ENCODE assay signal across 9 mouse cellular contexts in genomic region chr17:32025386-32025785, GRCm38 (mm10). TPM values are rescaled to one million over a fixed set of nuclear protein-coding genes. Genes with fewer than 3 reads are reported as not detected.
A peak's percentile ranks its signal among the peaks of the same experiment; 100 is the strongest.
DNase-seq lines count a peak whose midpoint lies in the region; ATAC-seq and TF ChIP-seq lines count a peak whose summit lies in the region.
"Had no signal": no experiment of that assay in that cellular context is flagged by ENCODE, and none has a peak within 500 bp of the region (broad histone marks: within the 10 kb centered on the region; RNA-seq: fewer than 3 reads in every experiment).

No protein-coding gene starts in this region.

- no peak; the same call in 1 of the 2 replicates for TF ChIP-seq CTCF in heart, adult 2 months (IDR thresholded peaks at IDR 0.05)
- peak; percentile 81 for TF ChIP-seq CTCF in liver, embryonic 14.5 days (IDR thresholded peaks at IDR 0.05; ENCODE audit: low read depth)

- WGBS in heart, adult 2 months: 12% methylated on average over 2 of the region's 2 CpGs
- 5% methylated on average over 2 of the region's 2 CpGs for WGBS in kidney, embryonic 14.5 days
- 9% methylated on average over 2 of the region's 2 CpGs for WGBS in liver, embryonic 14.5 days (ENCODE audit: insufficient replicate concordance)
- 9% methylated on average over 2 of the region's 2 CpGs for WGBS in neural tube, embryonic 15.5 days

- peak; percentile 97 for TF ChIP-seq EP300 in heart, adult 2 months (IDR thresholded peaks at IDR 0.05; ENCODE audit: insufficient read depth, low read depth, low read length)
- TF ChIP-seq EP300 in liver, embryonic 14.5 days (IDR thresholded peaks at IDR 0.05; ENCODE audit: low read depth): no peak

- TF ChIP-seq POLR2A in heart, adult 2 months (IDR thresholded peaks at IDR 0.05; ENCODE audit: insufficient read depth, low read depth, low read length): no peak

- no peaks in the 10 kb centered on the region for H3K27me3 ChIP-seq in heart, adult 2 months (ENCODE audit: control insufficient read depth, insufficient read depth, low read length)
- H3K27me3 ChIP-seq in kidney, embryonic 14.5 days (ENCODE audit: control insufficient read depth, insufficient read depth, low read length): no peaks in the 10 kb centered on the region
- H3K27me3 ChIP-seq in liver, embryonic 14.5 days (ENCODE audit: control insufficient read depth, insufficient read depth, low read length): no peaks in the 10 kb centered on the region
- H3K27me3 ChIP-seq in neural tube, embryonic 15.5 days (replicated peaks): no peaks in the 10 kb centered on the region

- no peaks in the 10 kb centered on the region for H3K9me3 ChIP-seq in kidney, embryonic 14.5 days (ENCODE audit: control insufficient read depth, low read length)
- no peaks in the 10 kb centered on the region for H3K9me3 ChIP-seq in liver, embryonic 14.5 days (ENCODE audit: control insufficient read depth, low read length)
- no peaks in the 10 kb centered on the region for H3K9me3 ChIP-seq in neural tube, embryonic 15.5 days (replicated peaks)

- H3K9ac ChIP-seq in heart, adult 2 months (ENCODE audit: low read depth, low read length): no peak overlapping the region
- H3K9ac ChIP-seq in kidney, embryonic 14.5 days (ENCODE audit: low read depth, low read length): no peak overlapping the region
- no peak overlapping the region for H3K9ac ChIP-seq in liver, embryonic 14.5 days (replicated peaks)
- H3K9ac ChIP-seq in neural tube, embryonic 15.5 days (replicated peaks): no peak overlapping the region

- no peak overlapping the region for H3K4me2 ChIP-seq in kidney, embryonic 14.5 days (replicated peaks; ENCODE audit: low read depth, low read length)
- no peak overlapping the region for H3K4me2 ChIP-seq in liver, embryonic 14.5 days (ENCODE audit: low read depth)
- H3K4me2 ChIP-seq in neural tube, embryonic 15.5 days: no peak overlapping the region

- no peak overlapping the region for H3K4me3 ChIP-seq in heart, adult 2 months
- no peak overlapping the region for H3K4me3 ChIP-seq in kidney, embryonic 14.5 days (ENCODE audit: low read length)
- H3K4me3 ChIP-seq in liver, embryonic 14.5 days (ENCODE audit: insufficient read depth in 1 of 2, low read depth in 2 of 2, low read length in 2 of 2): no peak overlapping the region
- no peak overlapping the region for H3K4me3 ChIP-seq in neural tube, embryonic 15.5 days (replicated peaks)
- H3K4me3 ChIP-seq: erythroblast, embryonic 14.5 days had no signal

- peak; percentile 65 for DNase-seq in A20 (ENCODE audit: low read depth, low spot score)
- DNase-seq in Muller cell, postnatal 12 days (ENCODE audit: inconsistent ontology term): peak; percentile 54
- peak; percentile 88 for DNase-seq in embryo, embryonic 10.5 days (ENCODE audit: low spot score)
- DNase-seq in heart, adult 2 months: peak; percentile 68 to 73
- no peak for DNase-seq in liver, embryonic 14.5 days (ENCODE audit: low read depth in 3 of 3, low spot score in 3 of 3)
- DNase-seq in testis, postnatal 14 days (ENCODE audit: low spot score): peak; percentile 24

- intact Hi-C loops in heart, adult 2 months (cut with DNase I): loop anchor here (1.0 to 2.0 kb wide), 2 partner anchors 169 to 340 kb away; no protein-coding TSS in a partner anchor

- no peaks in the 10 kb centered on the region for H3K36me3 ChIP-seq in heart, adult 2 months (ENCODE audit: control insufficient read depth, insufficient read depth, low read length)
- no peaks in the 10 kb centered on the region for H3K36me3 ChIP-seq in kidney, embryonic 14.5 days (ENCODE audit: control insufficient read depth, insufficient read depth, low read length)
- H3K36me3 ChIP-seq in liver, embryonic 14.5 days (replicated peaks; ENCODE audit: control insufficient read depth, insufficient read depth, low read depth): no peaks in the 10 kb centered on the region
- no peaks in the 10 kb centered on the region for H3K36me3 ChIP-seq in neural tube, embryonic 15.5 days

- ATAC-seq in kidney, embryonic 14.5 days (ENCODE audit: low FRiP score, low TSS enrichment): peak; percentile 60
- ATAC-seq in liver, embryonic 14.5 days (ENCODE audit: insufficient read depth): no peak
- ATAC-seq in neural tube, embryonic 15.5 days (ENCODE audit: low FRiP score): peak; percentile 65; the same call in 1 of the 2 replicates

- no peaks in the 10 kb centered on the region for H3K79me2 ChIP-seq in heart, adult 2 months (replicated peaks; ENCODE audit: control insufficient read depth, insufficient read depth, low read length)

- no peak overlapping the region for H3K27ac ChIP-seq in heart, adult 2 months
- H3K27ac ChIP-seq in kidney, embryonic 14.5 days (ENCODE audit: low read depth, low read length): no peak overlapping the region
- no peak overlapping the region for H3K27ac ChIP-seq in liver, embryonic 14.5 days
- no peak overlapping the region for H3K27ac ChIP-seq in neural tube, embryonic 15.5 days (replicated peaks)

- no peaks in the 10 kb centered on the region for H3K4me1 ChIP-seq in heart, adult 2 months (ENCODE audit: control insufficient read depth, insufficient read depth, low read length)
- H3K4me1 ChIP-seq in kidney, embryonic 14.5 days (ENCODE audit: control insufficient read depth, insufficient read depth, low read length): peaks cover 5% of the 10 kb centered on the region; the same call in 1 of the 2 replicates
- H3K4me1 ChIP-seq in liver, embryonic 14.5 days (replicated peaks; ENCODE audit: control insufficient read depth in 2 of 2, insufficient read depth in 2 of 2, low read length in 1 of 2): no peaks in the 10 kb centered on the region; a peak in 1 of 4 replicates
- no peaks in the 10 kb centered on the region for H3K4me1 ChIP-seq in neural tube, embryonic 15.5 days

RNA-seq across cellular contexts. Expression of gene Rrp1b, which starts 10.5 kb away (rescaled TPM):
- 10 to 100 TPM in 1 of 2 experiments, 1 to 10 TPM in 1; 7.9 to 10.3 TPM for total RNA-seq in heart, adult 2 months (2021)
- polyA plus RNA-seq in heart, adult 2 months (2012; rRNA removed): 4.8 and 7.7 TPM in 2 replicates
- polyA plus RNA-seq in kidney, embryonic 14.5 days (2014; fragmentation: Nextera tagmentation; extraction: Ambion mirVana): 64.4 and 77.5 TPM in 2 replicates
- polyA plus RNA-seq in liver, embryonic 14.5 days (2012; rRNA removed): 5.2 and 9.1 TPM in 2 replicates
- 17.7 and 22.1 TPM in 2 replicates for polyA plus RNA-seq in liver, embryonic 14.5 days (2014; fragmentation: Nextera tagmentation; extraction: Ambion mirVana)
- polyA plus RNA-seq in neural tube, embryonic 15.5 days (2015; fragmentation: Nextera tagmentation; extraction: Ambion mirVana): 36.9 and 42.0 TPM in 2 replicates

RNA-seq across cellular contexts. Expression of gene Hsf2bp, which starts 10.8 kb away (rescaled TPM):
- 1 to 10 TPM; 1.3 to 1.6 TPM for total RNA-seq in heart, adult 2 months (2021)
- polyA plus RNA-seq in heart, adult 2 months (2012; rRNA removed): 0.92 and 0.94 TPM in 2 replicates
- polyA plus RNA-seq in kidney, embryonic 14.5 days (2014; fragmentation: Nextera tagmentation; extraction: Ambion mirVana): 0.21 and 0.95 TPM in 2 replicates
- polyA plus RNA-seq in liver, embryonic 14.5 days (2012; rRNA removed): 0.07 and 0.23 TPM in 2 replicates
- 0.10 and 0.28 TPM in 2 replicates for polyA plus RNA-seq in liver, embryonic 14.5 days (2014; fragmentation: Nextera tagmentation; extraction: Ambion mirVana)
- polyA plus RNA-seq in neural tube, embryonic 15.5 days (2015; fragmentation: Nextera tagmentation; extraction: Ambion mirVana): 0.54 and 0.67 TPM in 2 replicates
- polyA plus RNA-seq: erythroblast, embryonic 14.5 days had no signal

Comparison
In these comparisons a context has a peak if more than half of its experiments do, and no peak if none do; other contexts are left out.
1. DNase-seq: peak in A20 (single experiment), Muller cell, postnatal 12 days (single experiment), embryo, embryonic 10.5 days (single experiment), heart, adult 2 months (2 of 2) and testis, postnatal 14 days (single experiment); none in liver, embryonic 14.5 days (0 of 3).